Mouse (Mus musculus): Measurements from ENCODE around the gene Stat2. TPM values are rescaled to one million over a fixed set of nuclear protein-coding genes. Genes with fewer than 3 reads are reported as not detected.
"Not testable (repeated sequence)": the region's sequence is repeated elsewhere in the genome, so short reads cannot be mapped to it uniquely, and the experiment has no call there.

The Stat2 gene
- polyA plus RNA-seq, 1 experiment, result 34.5 TPM

GRCm38 (mm10) chr10:128283604-128284579 is 13.5 kb downstream of the Stat2 start:
- TF ChIP-seq POLR2A (IDR thresholded peaks at IDR 0.05; ENCODE audit: low read depth, low read length) (no peak), CTCF (IDR thresholded peaks at IDR 0.05; ENCODE audit: borderline replicate concordance, insufficient read depth, low read length) (0 out of 2 replicates have a peak, but pooled peaks have one; percentile 26)
- H3K4me3 ChIP-seq (ENCODE audit: insufficient read depth, low read length), result no peak overlapping the region
- no peaks in the 10 kb centered on the region for H3K4me1 ChIP-seq (ENCODE audit: control insufficient read depth, insufficient read depth, low read length)
- H3K27ac ChIP-seq (ENCODE audit: insufficient read depth, low read length), result no peak overlapping the region

- H3K4me1 ChIP-seq (ENCODE audit: control insufficient read depth, insufficient read depth, low read length); H3K4me3 ChIP-seq (ENCODE audit: insufficient read depth, low read length): not testable (repeated sequence)
These were observed 20.2 kb downstream of the Stat2 start for GRCm38 (mm10) chr10:128290594-128290993.

DNA sequence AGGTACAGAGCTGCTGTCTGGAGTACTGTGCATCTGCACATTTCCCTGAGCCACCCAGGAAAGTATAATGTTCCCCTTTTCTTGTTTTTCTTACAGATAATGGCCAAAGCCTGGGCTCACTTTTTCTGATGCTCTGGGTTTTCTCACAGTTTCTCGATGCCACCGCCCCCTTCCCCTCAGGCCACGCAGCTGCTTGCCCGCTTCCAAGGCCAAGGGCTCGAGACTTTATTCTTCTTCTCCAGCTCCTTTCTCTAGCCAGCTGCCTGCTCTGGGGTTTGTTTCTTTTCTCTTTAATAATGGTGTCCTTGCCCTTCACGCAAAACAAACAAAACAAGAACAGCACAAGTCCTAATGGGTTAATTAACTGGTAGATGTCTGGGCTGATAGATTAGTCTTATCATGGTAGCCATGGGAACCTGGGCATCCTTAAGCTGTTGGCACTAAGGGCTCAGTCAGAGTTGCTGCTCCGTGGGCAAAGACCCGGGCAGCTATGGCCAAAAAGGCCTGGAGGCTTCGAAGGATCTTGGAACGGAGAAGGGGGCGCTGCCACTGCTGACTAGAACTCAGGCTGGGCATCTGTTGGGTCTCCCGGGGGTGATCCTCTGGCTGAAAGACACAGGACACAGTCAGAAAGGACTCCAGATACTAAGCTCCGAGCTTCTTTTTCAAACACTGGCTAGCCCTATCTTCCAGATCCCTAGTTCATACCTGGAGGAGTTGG is 26.2 kb downstream of the Stat2 start:
- Histone ChIP-seq H3K4me3 (ENCODE audit: insufficient read depth, low read length) (no peak overlapping the region), H3K27ac (ENCODE audit: insufficient read depth, low read length) (no peak overlapping the region), H3K4me1 (ENCODE audit: control insufficient read depth, insufficient read depth, low read length) (no peaks in the 10 kb centered on the region)
- TF ChIP-seq CTCF (IDR thresholded peaks at IDR 0.05; ENCODE audit: borderline replicate concordance, insufficient read depth, low read length) (no peak), POLR2A (IDR thresholded peaks at IDR 0.05; ENCODE audit: low read depth, low read length) (no peak)

More at GRCm38 (mm10) chr10:128290594-128290993, 20.2 kb downstream of the Stat2 start:
- not testable (repeated sequence) for H3K27ac ChIP-seq (ENCODE audit: insufficient read depth, low read length)

GRCm38 (mm10) chr10:128297221-128297620 is 26.9 kb downstream of the Stat2 start:
- Histone ChIP-seq H3K4me3 (ENCODE audit: insufficient read depth, low read length) (no peak overlapping the region), H3K4me1 (ENCODE audit: control insufficient read depth, insufficient read depth, low read length) (peaks cover 1% of the 10 kb centered on the region; the same call in 1 of the 2 replicates), H3K27ac (ENCODE audit: insufficient read depth, low read length) (no peak overlapping the region)
- TF ChIP-seq CTCF (IDR thresholded peaks at IDR 0.05; ENCODE audit: borderline replicate concordance, insufficient read depth, low read length) (no peak), POLR2A (IDR thresholded peaks at IDR 0.05; ENCODE audit: low read depth, low read length) (no peak)

- TF ChIP-seq CTCF (IDR thresholded peaks at IDR 0.05; ENCODE audit: borderline replicate concordance, insufficient read depth, low read length), result no peak
- peaks cover 3% of the 10 kb centered on the region; the same call in 1 of the 2 replicates for H3K4me1 ChIP-seq (ENCODE audit: control insufficient read depth, insufficient read depth, low read length)
- no peak overlapping the region for H3K4me3 ChIP-seq (ENCODE audit: insufficient read depth, low read length)
- no peak overlapping the region for H3K27ac ChIP-seq (ENCODE audit: insufficient read depth, low read length)
These were observed 27.3 kb downstream of the Stat2 start for GRCm38 (mm10) chr10:128297622-128298021.

DNA sequence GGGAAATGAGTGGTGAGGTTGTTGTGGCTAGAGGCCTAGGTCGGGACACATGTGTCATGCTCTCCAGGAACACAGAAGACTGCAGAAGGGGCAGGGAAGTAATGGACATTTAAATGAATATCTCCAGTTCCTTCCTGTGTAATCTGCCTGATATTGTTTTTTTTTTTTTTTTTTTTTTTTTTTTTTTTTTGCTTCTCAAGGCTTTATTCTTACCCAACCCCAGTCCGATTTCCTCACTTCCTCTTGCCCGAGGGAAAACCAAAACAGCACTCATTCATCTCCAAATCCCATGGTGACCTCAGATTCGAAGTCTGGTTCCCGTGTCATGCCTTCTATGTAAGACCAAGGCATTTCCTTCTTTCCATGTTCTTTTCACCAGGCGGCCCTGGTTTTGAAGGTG is 27.9 kb downstream of the Stat2 start:
- no peak overlapping the region for H3K27ac ChIP-seq (ENCODE audit: insufficient read depth, low read length)
- TF ChIP-seq POLR2A (IDR thresholded peaks at IDR 0.05; ENCODE audit: low read depth, low read length) (no peak), CTCF (IDR thresholded peaks at IDR 0.05; ENCODE audit: borderline replicate concordance, insufficient read depth, low read length) (no peak)
- H3K4me1 ChIP-seq (ENCODE audit: control insufficient read depth, insufficient read depth, low read length), result peaks cover 3% of the 10 kb centered on the region; the same call in 1 of the 2 replicates
- H3K4me3 ChIP-seq (ENCODE audit: insufficient read depth, low read length), result no peak overlapping the region

DNA sequence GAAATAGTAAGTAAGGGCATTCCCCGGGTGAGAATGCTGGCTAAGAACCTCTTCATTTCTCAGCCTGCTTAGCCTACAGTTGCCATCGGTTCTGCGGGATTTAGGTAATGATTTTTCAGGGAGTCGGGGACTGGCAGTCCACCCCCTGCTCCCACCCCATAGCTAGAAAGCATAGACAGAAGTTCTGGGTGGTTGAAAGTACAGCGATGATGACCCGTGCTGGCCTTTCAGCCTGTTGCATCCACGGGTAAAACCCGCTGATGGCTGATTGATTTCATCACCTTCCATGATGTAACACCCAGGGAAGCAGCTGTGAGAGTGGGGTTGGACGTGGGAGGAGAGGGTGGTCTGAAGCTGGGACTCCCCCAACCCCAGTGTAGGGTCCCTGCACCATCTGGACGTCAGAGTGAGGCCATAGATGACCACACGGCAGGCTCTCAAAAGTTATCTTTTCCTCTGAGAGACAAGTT is 28.4 kb downstream of the Stat2 start, which contains the start of gene Il23a:
TSS of gene Il23a (minus strand) at position 51 of the 470 bp plus-strand sequence.
- Histone ChIP-seq H3K4me3 (ENCODE audit: insufficient read depth, low read length) (no peak within 1 kb of the TSS), H3K4me1 (ENCODE audit: control insufficient read depth, insufficient read depth, low read length) (peaks cover 3% of the 10 kb centered on the region), H3K27ac (ENCODE audit: insufficient read depth, low read length) (no peak within 1 kb of the TSS)
- TF ChIP-seq CTCF (IDR thresholded peaks at IDR 0.05; ENCODE audit: borderline replicate concordance, insufficient read depth, low read length), result no peak
- TF ChIP-seq POLR2A (IDR thresholded peaks at IDR 0.05; ENCODE audit: low read depth, low read length), result no peak

GRCm38 (mm10) chr10:128302357-128302756 is 32.0 kb downstream of the Stat2 start:
- Histone ChIP-seq H3K27ac (ENCODE audit: insufficient read depth, low read length) (peak overlapping the region; percentile 91), H3K4me1 (ENCODE audit: control insufficient read depth, insufficient read depth, low read length) (peaks cover 6% of the 10 kb centered on the region), H3K4me3 (ENCODE audit: insufficient read depth, low read length) (peak overlapping the region; percentile 71)
- TF ChIP-seq CTCF (IDR thresholded peaks at IDR 0.05; ENCODE audit: borderline replicate concordance, insufficient read depth, low read length), result no peak
- no peak for TF ChIP-seq POLR2A (IDR thresholded peaks at IDR 0.05; ENCODE audit: low read depth, low read length)

GRCm38 (mm10) chr10:128302785-128303125 is 32.4 kb downstream of the Stat2 start:
- H3K4me3 ChIP-seq (ENCODE audit: insufficient read depth, low read length), result peak overlapping the region; percentile 71
- no peak for TF ChIP-seq CTCF (IDR thresholded peaks at IDR 0.05; ENCODE audit: borderline replicate concordance, insufficient read depth, low read length)
- TF ChIP-seq POLR2A (IDR thresholded peaks at IDR 0.05; ENCODE audit: low read depth, low read length), result no peak
- peaks cover 6% of the 10 kb centered on the region for H3K4me1 ChIP-seq (ENCODE audit: control insufficient read depth, insufficient read depth, low read length)
- peak overlapping the region; percentile 91 for H3K27ac ChIP-seq (ENCODE audit: insufficient read depth, low read length)

Measured in embryonic fibroblast, embryonic 13.5 days (primary cell).